Mouse (Mus musculus) right cerebral cortex, adult 2 months (tissue): ENCODE data around the gene Scgb2b19.
"Not testable (repeated sequence)": the region's sequence is repeated elsewhere in the genome, so short reads cannot be mapped to it uniquely, and the experiment has no call there.

Experiments used
- DNase-seq, 2 experiments: peaks; one replicate each; pipeline ENCODE4 v3.0.0; 2021 to 2022; ENCODE audit warnings: low spot score in 2 of 2

The Scgb2b19 gene

DNA sequence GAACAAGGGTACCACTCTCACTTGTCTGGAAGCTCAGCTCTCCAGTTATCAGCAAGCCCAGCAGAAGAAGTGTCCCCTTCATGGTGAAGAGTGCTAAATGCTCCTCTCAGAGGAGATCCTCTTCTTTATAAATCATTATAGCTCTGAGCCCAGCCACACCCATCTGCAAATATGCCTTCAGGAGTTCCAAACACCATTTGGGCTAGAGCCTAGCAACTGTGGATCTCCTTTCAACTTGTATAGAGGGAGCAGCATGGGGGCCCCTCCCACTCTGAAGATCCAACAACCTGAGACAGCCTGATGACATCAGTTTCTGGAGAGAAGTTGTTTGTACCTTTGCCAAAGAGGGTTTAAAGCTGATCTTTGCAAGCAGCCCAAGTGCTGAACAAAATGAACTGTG lies at the start of gene Scgb2b19:
Gene Scgb2b19, minus strand, starts transcription at position 101 of the 400 bp plus-strand sequence.
- DNase-seq, result not testable (repeated sequence)

- not testable (repeated sequence) for DNase-seq
Measured at GRCm38 (mm10) chr7:33286991-33287390, 6.9 kb upstream of the Scgb2b19 start, which contains the start of gene Scgb1b19. Gene Scgb1b19 (plus strand): TSS chr7:33287291.
